Mouse (Mus musculus) lung, postnatal 0 days (tissue): ENCODE data around the gene Abcg4. TPM values are rescaled to one million over a fixed set of nuclear protein-coding genes. Genes with fewer than 3 reads are reported as not detected.

ENCODE experiments used
- ATAC-seq: fragments of 200-750 bp; cut with Nextera tagmentation; 2 replicates; pipeline ENCODE4 v1.8.0; 2017; ENCODE audit warnings: moderate library complexity
- DNase-seq: peaks from one replicate; pipeline ENCODE4 v3.0.0-alpha.2; 2016; ENCODE audit warnings: low spot score
- H3K27ac ChIP-seq: fragments of 300-500 bp; sonication (generic); 2 replicates; pipeline ENCODE4 v1.5.1; 2014; ENCODE audit warnings: antibody characterized with exemption, mild to moderate bottlenecking, low read length, mixed read lengths
- H3K27me3 ChIP-seq: fragments of 300-500 bp; sonication (generic); replicated peaks from 2 replicates; pipeline ENCODE4 v1.6.1; 2014; ENCODE audit warnings: low read length, mixed read lengths; ENCODE audit not compliant: insufficient read depth
- H3K36me3 ChIP-seq: fragments of 300-500 bp; sonication (generic); 2 replicates; pipeline ENCODE4 v1.6.1; 2014; ENCODE audit warnings: low read length, mixed read lengths; ENCODE audit not compliant: insufficient read depth
- H3K4me1 ChIP-seq: fragments of 300-500 bp; sonication (generic); 2 replicates; pipeline ENCODE4 v1.6.1; 2014; ENCODE audit warnings: antibody characterized with exemption, low read depth, low read length, mixed read lengths; ENCODE audit not compliant: insufficient read depth
- H3K4me2 ChIP-seq: fragments of 300-500 bp; sonication (generic); replicated peaks from 2 replicates; pipeline ENCODE4 v1.6.1; 2014; ENCODE audit warnings: low read depth, mild to moderate bottlenecking, low read length, moderate library complexity, mixed read lengths
- H3K4me3 ChIP-seq: fragments of 300-500 bp; sonication (generic); 2 replicates; pipeline ENCODE4 v1.5.1; 2014; ENCODE audit warnings: low read depth, low read length
- H3K9ac ChIP-seq: fragments of 300-500 bp; sonication (generic); replicated peaks from 2 replicates; pipeline ENCODE4 v1.6.1; 2014; ENCODE audit warnings: low read depth, mild to moderate bottlenecking
- H3K9me3 ChIP-seq: fragments of 300-500 bp; sonication (generic); 2 replicates; pipeline ENCODE4 v1.6.1; 2016; ENCODE audit warnings: low read length, mixed read lengths
- CTCF ChIP-seq: IDR thresholded peaks from 2 replicates; pipeline ENCODE4 v1.5.1; 2016; ENCODE audit warnings: antibody characterized with exemption, mild to moderate bottlenecking
- EP300 ChIP-seq: IDR thresholded peaks from 2 replicates; pipeline ENCODE4 v1.6.1; 2016; ENCODE audit warnings: antibody characterized with exemption, mild to moderate bottlenecking, control low read depth
- WGBS: fragments of 180-500 bp; shearing (Covaris S2); extraction: QIAGEN DNeasy Blood & Tissue Kit; methylation state at CpG from one replicate; pipeline ENCODE4 v1.1.7; 2014; 5-methylcytosine and 5-hydroxymethylcytosine counted together
- polyA plus RNA-seq: library from polyadenylated mRNA; unstranded; fragments of >200 nt; fragmentation: Nextera tagmentation; extraction: Ambion mirVana; gene quantifications from 2 replicates; pipeline ENCODE4 v1.2.1, GENCODE M21; 2015

The Abcg4 gene
- polyA plus RNA-seq, 1 experiment from 2014 or later, result 0.47 TPM

DNA sequence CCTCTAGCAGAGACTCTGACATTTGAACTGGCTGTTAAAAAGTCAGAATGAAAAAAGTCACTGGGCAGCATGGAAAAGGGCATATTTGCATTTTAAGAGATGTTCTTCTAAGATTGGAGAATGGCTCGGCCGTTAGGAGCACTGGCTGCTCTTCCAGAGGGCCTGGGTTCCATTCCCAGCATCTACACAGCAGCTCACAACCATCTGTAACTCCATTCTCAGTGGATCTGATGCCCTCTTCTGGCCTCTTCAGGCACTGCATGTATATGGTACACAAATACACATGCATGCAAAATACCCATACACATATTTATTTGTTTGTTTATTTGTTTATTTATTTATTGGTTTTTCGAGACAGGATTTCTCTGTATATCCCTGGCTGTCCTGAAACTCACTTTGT is 19.3 kb downstream of the Abcg4 start:
- no peaks in the 10 kb centered on the region for H3K9me3 ChIP-seq

DNA sequence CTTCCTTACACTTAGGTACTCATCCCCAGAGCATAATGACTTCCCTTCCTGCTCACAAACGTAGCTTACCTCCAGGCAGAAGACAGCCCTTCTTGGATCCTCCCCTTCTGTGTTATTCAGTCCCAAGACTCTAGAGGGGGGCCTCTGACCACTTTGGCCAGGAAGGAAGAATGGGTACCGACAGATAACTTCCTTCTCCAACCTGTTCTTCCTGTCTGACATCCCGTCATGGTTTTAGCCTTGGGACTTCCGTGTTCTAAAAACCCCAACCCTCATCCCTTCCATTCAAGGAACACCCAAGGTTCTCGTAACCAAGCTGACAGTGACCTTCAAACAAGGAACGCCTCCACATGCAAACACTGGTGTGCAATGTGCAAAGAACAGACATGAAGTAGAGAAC is 20.0 kb downstream of the Abcg4 start, which contains the start of gene Nlrx1:
Gene Nlrx1, minus strand, starts transcription at position 168 of the 400 bp plus-strand sequence.
- Histone ChIP-seq H3K4me3 (peak within 1 kb of the TSS; percentile 56), H3K4me2 (peak within 1 kb of the TSS; percentile 86), H3K4me1 (peaks cover 7% of the 10 kb centered on the region; the same call in 1 of the 2 replicates), H3K9ac (peak within 1 kb of the TSS; percentile 95), H3K36me3 (no peaks in the 10 kb centered on the region), H3K27ac (peak within 1 kb of the TSS; percentile 92), H3K27me3 (no peaks in the 10 kb centered on the region), H3K9me3 (no peaks in the 10 kb centered on the region)
- DNase-seq (peak; percentile 63), ATAC-seq (peak; percentile 43)
- TF ChIP-seq CTCF, result no peak
- no peak for TF ChIP-seq EP300
- WGBS, result 49% methylated on average over 6 of the region's 6 CpGs

More for the DNA sequence above, 19.3 kb downstream of the Abcg4 start:
- Histone ChIP-seq H3K9ac (no peak overlapping the region), H3K4me2 (no peak overlapping the region), H3K27me3 (no peaks in the 10 kb centered on the region), H3K36me3 (no peaks in the 10 kb centered on the region), H3K4me1 (peaks cover 7% of the 10 kb centered on the region; the same call in 1 of the 2 replicates), H3K4me3 (no peak overlapping the region), H3K27ac (no peak overlapping the region)
- ATAC-seq (no peak), DNase-seq (no peak)
- 71% methylated on average over 3 of the region's 3 CpGs for WGBS
- no peak for TF ChIP-seq EP300
- TF ChIP-seq CTCF, result peak; percentile 71

DNA sequence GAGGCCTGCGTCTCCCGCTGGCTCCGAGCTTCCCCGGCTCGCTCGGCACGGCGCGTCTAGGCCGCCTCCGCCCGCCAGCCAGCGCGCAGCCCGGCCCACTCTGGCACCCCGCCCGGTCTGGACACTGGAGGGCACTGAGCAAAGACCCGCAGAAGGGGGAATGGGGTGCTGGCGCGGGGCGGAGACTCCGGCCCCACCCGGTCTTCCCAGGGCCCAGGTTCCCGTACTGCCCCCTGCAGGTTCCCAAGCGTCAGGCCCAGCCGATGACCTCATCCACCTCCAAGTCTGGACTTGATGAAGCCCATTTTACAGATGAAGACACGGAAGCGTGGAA is 20.4 kb downstream of the Abcg4 start:
- ATAC-seq, result peak; percentile 97
- 8% methylated on average over 24 of the region's 28 CpGs for WGBS

DNA sequence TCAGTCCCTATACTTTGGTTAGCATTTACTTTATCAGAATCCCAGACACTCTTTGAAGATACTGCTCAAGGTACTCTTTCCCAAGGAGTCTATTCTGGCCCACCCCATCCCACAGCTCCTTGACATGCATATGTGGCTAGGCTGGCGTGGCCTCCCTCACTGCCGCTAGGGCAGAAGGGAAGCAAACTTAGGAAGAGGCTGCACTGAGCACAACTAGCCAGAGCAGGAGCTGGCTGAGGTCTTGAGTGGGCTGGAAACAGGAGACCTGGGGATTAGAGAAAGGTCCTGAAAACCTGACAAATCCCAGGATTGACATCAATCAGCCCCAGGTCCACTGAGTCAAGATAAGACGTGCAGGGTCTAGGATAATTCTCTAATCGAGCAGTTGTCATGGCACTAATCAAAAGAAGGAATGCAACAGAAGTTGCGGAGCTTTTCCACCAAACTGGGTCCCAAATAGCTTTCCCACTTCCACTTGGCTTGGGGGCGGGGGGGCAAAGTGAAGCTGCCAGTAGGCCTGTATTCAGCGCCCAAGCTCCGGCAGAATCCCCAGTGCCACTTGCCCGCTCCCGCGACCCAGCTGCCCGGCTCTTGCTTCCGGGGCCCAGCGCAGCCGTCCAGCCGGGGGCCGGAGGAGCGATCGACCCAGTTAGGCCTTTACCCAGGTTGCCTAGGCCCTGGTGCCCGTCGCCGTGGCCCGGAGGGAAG is 20.9 kb downstream of the Abcg4 start:
- Histone ChIP-seq H3K4me3 (peak overlapping the region; percentile 56), H3K36me3 (no peaks in the 10 kb centered on the region), H3K4me2 (peak overlapping the region; percentile 86), H3K27me3 (no peaks in the 10 kb centered on the region), H3K9ac (peak overlapping the region; percentile 95), H3K27ac (peak overlapping the region; percentile 92), H3K9me3 (no peaks in the 10 kb centered on the region), H3K4me1 (peaks cover 7% of the 10 kb centered on the region; the same call in 1 of the 2 replicates)
- DNase-seq (peak; percentile 41), ATAC-seq (peak; percentile 37; the same call in 1 of the 2 replicates)
- no peak for TF ChIP-seq EP300
- peak; percentile 47 for TF ChIP-seq CTCF
- WGBS, result 7% methylated on average over 21 of the region's 23 CpGs

More for the DNA sequence above, 20.4 kb downstream of the Abcg4 start:
- H3K9me3 ChIP-seq, result no peaks in the 10 kb centered on the region
- H3K27ac ChIP-seq, result peak overlapping the region; percentile 92
- TF ChIP-seq EP300, result no peak
- peak; percentile 76 for TF ChIP-seq CTCF
- peaks cover 7% of the 10 kb centered on the region; the same call in 1 of the 2 replicates for H3K4me1 ChIP-seq
- H3K36me3 ChIP-seq, result no peaks in the 10 kb centered on the region
- DNase-seq, result peak; percentile 94
- H3K9ac ChIP-seq, result peak overlapping the region; percentile 95
- peak overlapping the region; percentile 86 for H3K4me2 ChIP-seq
- H3K4me3 ChIP-seq, result peak overlapping the region; percentile 56
- no peaks in the 10 kb centered on the region for H3K27me3 ChIP-seq

DNA sequence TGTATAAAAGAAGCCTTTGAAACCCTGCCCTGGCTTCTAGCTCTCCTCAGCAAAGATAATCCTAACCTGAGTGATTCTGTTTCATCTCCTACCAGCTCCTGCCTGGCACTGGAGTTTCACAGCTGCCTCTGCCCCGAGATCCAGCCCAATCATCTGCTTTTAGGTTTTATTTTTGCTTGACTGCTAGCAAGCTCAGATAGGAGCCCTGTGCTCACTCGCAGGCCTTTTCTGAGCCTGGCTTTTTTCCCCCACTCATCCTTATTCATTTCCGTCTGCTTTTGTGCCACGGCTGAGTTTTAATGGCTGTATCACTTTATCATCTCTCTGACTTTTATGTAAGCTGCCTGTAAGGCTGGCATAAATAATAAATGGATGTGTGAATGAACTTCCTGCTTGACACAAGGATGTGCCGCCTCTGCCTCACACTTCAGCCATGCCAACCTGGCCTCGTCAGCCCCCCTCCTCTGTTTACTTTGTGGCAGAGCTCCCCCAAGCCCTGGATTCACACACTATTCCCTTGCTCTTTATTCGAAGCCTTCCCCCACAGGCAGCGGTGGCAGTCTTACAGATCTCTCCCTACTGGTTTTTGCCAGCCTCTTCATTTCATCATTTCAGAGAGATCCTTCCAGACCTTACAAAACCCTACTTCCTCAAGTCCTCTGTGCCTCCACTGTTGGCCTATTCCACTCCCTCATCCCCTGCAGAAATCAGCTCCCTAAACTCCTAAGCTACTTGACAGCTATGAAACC is 21.8 kb downstream of the Abcg4 start:
- no peak for TF ChIP-seq EP300
- no peak for TF ChIP-seq CTCF
- WGBS, result 45% methylated on average over 8 of the region's 8 CpGs
- ATAC-seq (no peak), DNase-seq (peak; percentile 58)
- Histone ChIP-seq H3K4me2 (peak overlapping the region; percentile 86), H3K9ac (peak overlapping the region; percentile 95), H3K4me1 (peaks cover 7% of the 10 kb centered on the region; the same call in 1 of the 2 replicates), H3K27ac (peak overlapping the region; percentile 92), H3K36me3 (no peaks in the 10 kb centered on the region), H3K9me3 (no peaks in the 10 kb centered on the region), H3K4me3 (0 out of 2 replicates have a peak overlapping the region, but pooled peaks have one; percentile 56), H3K27me3 (no peaks in the 10 kb centered on the region)

DNA sequence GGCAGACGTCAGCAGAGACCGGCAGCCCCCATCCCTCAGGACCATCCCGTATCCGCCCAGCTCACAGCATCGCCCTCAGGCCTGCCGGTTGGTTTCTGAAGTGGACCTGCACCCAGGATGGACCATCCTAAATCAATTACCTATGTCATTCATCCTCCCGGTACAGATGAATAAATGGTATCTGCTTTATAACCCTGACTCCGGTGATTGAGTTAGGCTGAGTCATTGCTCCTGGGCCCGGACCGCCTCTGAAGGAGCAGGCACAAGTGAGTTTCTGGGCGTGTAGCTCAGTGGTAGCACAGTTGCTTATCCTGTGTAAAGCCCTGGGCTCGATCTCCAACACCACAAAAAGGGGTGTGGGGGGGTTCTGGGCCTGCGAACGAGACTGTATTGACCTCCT is 27.0 kb downstream of the Abcg4 start:
- Histone ChIP-seq H3K9me3 (no peaks in the 10 kb centered on the region), H3K4me2 (no peak overlapping the region), H3K27ac (no peak overlapping the region), H3K27me3 (no peaks in the 10 kb centered on the region), H3K36me3 (no peaks in the 10 kb centered on the region), H3K4me1 (no peaks in the 10 kb centered on the region; the same call in 1 of the 2 replicates), H3K4me3 (no peak overlapping the region), H3K9ac (no peak overlapping the region)
- DNase-seq, result no peak
- WGBS, result 82% methylated on average over 14 of the region's 14 CpGs
- no peak for ATAC-seq
- no peak for TF ChIP-seq CTCF
- no peak for TF ChIP-seq EP300
